Mouse (Mus musculus) embryonic facial prominence, embryonic 14.5 days (tissue): ENCODE data around the gene Sgcg. TPM values are rescaled to one million over a fixed set of nuclear protein-coding genes. Genes with fewer than 3 reads are reported as not detected.

Experiments
- ATAC-seq: fragments of 200-750 bp; cut with Nextera tagmentation; 2 replicates; pipeline ENCODE4 v1.8.0; 2017; ENCODE audit warnings: low read depth, moderate number of reproducible peaks, moderate TSS enrichment
- DNase-seq: peaks from one replicate; pipeline ENCODE4 v3.0.0-alpha.2; 2015; ENCODE audit warnings: low spot score
- H3K27ac ChIP-seq: fragments of 300-500 bp; sonication (generic); replicated peaks from 2 replicates; pipeline ENCODE4 v1.5.1; 2014; ENCODE audit warnings: low read depth, mild to moderate bottlenecking, low read length, moderate library complexity
- H3K27me3 ChIP-seq: fragments of 300-500 bp; sonication (generic); replicated peaks from 2 replicates; pipeline ENCODE4 v1.6.1; 2014; ENCODE audit warnings: low read length; ENCODE audit not compliant: control insufficient read depth, insufficient read depth
- H3K36me3 ChIP-seq: fragments of 300-500 bp; sonication (generic); 2 replicates; pipeline ENCODE4 v1.6.1; 2014; ENCODE audit warnings: low read length, mixed read lengths; ENCODE audit not compliant: control insufficient read depth, insufficient read depth
- H3K4me1 ChIP-seq: fragments of 300-500 bp; sonication (generic); 2 replicates; pipeline ENCODE4 v1.6.1; 2014; ENCODE audit warnings: antibody characterized with exemption, low read length; ENCODE audit not compliant: control insufficient read depth, insufficient read depth
- H3K4me2 ChIP-seq: fragments of 300-500 bp; sonication (generic); 2 replicates; pipeline ENCODE4 v1.6.1; 2014; ENCODE audit warnings: low read depth, mild to moderate bottlenecking, low read length, moderate library complexity, mixed read lengths
- H3K4me3 ChIP-seq: fragments of 300-500 bp; sonication (generic); 2 replicates; pipeline ENCODE4 v1.5.1; 2014; ENCODE audit warnings: low read depth, mild to moderate bottlenecking, low read length
- H3K9ac ChIP-seq: fragments of 300-500 bp; sonication (generic); 2 replicates; pipeline ENCODE4 v1.6.1; 2014; ENCODE audit warnings: low read depth, mild to moderate bottlenecking, low read length, moderate library complexity, mixed read lengths
- H3K9me3 ChIP-seq: fragments of 300-500 bp; sonication (generic); 2 replicates; pipeline ENCODE4 v1.6.1; 2016; ENCODE audit warnings: low read length; ENCODE audit not compliant: control insufficient read depth
- WGBS: fragments of 180-500 bp; shearing (Covaris S2); extraction: QIAGEN DNeasy Blood & Tissue Kit; methylation state at CpG from one replicate; pipeline ENCODE4 v1.1.7; 2014; 5-methylcytosine and 5-hydroxymethylcytosine counted together
- polyA plus RNA-seq: library from polyadenylated mRNA; unstranded; fragments of >200 nt; fragmentation: Nextera tagmentation; extraction: Ambion mirVana; gene quantifications from 2 replicates; pipeline ENCODE4 v1.2.1, GENCODE M21; 2014

The Sgcg gene
- polyA plus RNA-seq, 1 experiment from 2014 or later: 33.9 TPM

DNA sequence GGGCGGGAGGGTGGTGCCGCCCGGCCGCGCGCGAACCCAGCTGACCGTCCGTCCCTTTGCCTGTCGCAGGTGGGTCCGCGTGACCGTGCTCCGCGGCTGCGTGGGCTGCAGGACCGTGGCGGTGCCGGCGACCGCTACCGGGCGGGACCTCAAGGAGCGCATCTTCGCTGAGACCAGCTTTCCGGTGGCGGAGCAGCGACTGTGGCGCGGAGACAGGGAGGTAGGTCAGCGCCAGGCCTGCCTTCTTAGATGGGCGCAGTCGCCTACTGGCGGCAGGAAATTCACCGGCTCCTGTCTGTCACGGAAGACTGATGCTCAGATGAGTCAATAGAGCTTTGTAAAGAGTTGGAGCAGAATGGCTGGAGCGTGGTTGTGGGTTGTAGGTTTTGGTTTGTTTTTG lies 85.1 kb downstream of the Sgcg start:
- Histone ChIP-seq H3K4me3 (peak overlapping the region; percentile 67), H3K4me2 (peak overlapping the region; percentile 83), H3K27me3 (no peaks in the 10 kb centered on the region), H3K4me1 (peaks cover 7% of the 10 kb centered on the region; the same call in 1 of the 2 replicates), H3K9me3 (no peaks in the 10 kb centered on the region), H3K9ac (peak overlapping the region; percentile 74), H3K36me3 (no peaks in the 10 kb centered on the region; the same call in 1 of the 2 replicates), H3K27ac (peak overlapping the region; percentile 84)
- 0% methylated on average over 27 of the region's 37 CpGs for WGBS
- DNase-seq (peak; percentile 77), ATAC-seq (peak; percentile 35)

DNA sequence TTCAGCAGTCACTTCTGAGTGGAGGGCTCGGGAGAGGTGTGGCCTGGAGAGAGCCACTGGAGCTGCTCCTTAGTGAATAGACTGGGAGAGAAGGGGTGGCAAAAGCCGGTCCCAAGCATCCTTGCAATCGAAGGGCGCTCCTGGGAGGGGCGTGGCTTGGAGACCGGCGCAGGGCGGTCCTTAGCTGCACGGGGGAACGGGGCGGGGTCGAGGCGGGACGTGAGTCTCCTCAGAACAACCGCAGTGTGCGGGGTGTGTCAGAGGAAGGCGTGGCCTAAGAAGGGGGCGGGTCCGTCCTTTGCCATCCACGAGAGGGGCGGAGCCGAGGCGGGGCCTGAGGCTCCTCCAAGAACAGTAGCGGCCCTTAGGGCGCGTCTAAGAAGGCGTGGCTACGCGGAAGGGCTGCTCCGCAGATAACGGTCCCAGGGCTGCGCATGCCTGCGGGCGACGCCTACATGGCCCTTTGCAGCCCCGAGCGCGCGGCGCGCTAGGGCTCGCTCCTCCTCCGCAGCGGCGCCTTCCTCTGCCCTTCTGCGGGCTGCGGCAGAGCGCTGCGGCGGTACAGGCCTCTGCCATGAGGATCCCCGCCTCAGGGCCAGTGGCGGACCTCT lies 85.6 kb downstream of the Sgcg start:
- no peaks in the 10 kb centered on the region; the same call in 1 of the 2 replicates for H3K36me3 ChIP-seq
- H3K27ac ChIP-seq: peak overlapping the region; percentile 84
- H3K4me2 ChIP-seq: peak overlapping the region; percentile 83
- peaks cover 7% of the 10 kb centered on the region; the same call in 1 of the 2 replicates for H3K4me1 ChIP-seq
- 2% methylated on average over 18 of the region's 52 CpGs for WGBS
- peak overlapping the region; percentile 74 for H3K9ac ChIP-seq
- no peaks in the 10 kb centered on the region for H3K27me3 ChIP-seq
- DNase-seq: peak; percentile 99
- ATAC-seq: peak; percentile 97
- no peaks in the 10 kb centered on the region for H3K9me3 ChIP-seq
- H3K4me3 ChIP-seq: peak overlapping the region; percentile 67

DNA sequence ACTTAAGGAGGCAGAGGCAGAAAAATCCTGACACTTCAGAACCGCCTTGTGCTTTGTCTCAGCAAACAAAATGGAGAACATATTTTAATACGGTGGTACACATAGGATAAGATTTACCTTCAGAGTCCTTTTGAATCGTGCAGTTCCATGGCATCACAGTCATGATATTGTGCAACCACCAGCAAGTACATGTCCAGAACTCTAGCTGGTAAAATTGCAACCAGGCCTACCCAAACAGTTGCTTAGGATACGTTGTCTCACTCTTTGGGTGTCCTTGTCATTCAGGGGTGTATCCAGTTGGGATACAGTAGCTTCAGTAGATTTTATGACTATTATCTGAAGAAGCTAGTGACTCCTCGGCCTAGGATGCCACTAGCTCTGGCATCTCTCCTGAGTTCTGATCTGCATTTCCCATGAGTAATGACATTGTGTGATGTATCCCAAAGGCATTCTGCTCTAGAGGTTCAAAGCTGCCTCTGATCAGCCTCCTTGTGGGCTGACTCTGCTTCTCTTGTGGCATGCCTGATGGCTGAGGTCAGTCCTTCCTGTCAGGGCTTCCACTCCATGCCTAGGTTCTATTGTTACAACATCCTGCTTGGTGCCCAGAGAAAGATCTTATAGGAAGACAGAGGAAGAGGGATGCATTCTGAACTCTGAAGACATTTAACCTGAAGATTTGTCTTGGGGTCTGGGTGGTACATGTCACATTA lies 86.9 kb downstream of the Sgcg start:
- no peak overlapping the region for H3K4me3 ChIP-seq
- no peak for ATAC-seq
- no peaks in the 10 kb centered on the region for H3K9me3 ChIP-seq
- no peak for DNase-seq
- no peak overlapping the region for H3K9ac ChIP-seq
- H3K4me2 ChIP-seq: no peak overlapping the region
- no peak overlapping the region for H3K27ac ChIP-seq
- no peaks in the 10 kb centered on the region; the same call in 1 of the 2 replicates for H3K36me3 ChIP-seq
- H3K4me1 ChIP-seq: peaks cover 7% of the 10 kb centered on the region; the same call in 1 of the 2 replicates
- 88% methylated on average over 5 of the region's 5 CpGs for WGBS
- no peaks in the 10 kb centered on the region for H3K27me3 ChIP-seq

Other genes starting within 250 kb of the Sgcg start
- gene Tnfrsf19, start 212.0 kb downstream of the Sgcg start, polyA plus RNA-seq: 94.1 and 99.9 TPM in 2 replicates
- gene Sacs, start 120.0 kb downstream of the Sgcg start, polyA plus RNA-seq: 5.0 and 5.2 TPM in 2 replicates
- 1.7 and 1.8 TPM in 2 replicates for gene Arl11, start 51.3 kb upstream of the Sgcg start, polyA plus RNA-seq
- 11.9 and 12.1 TPM in 2 replicates for gene Ebpl, start 101.9 kb upstream of the Sgcg start, polyA plus RNA-seq
- 59.1 and 59.8 TPM in 2 replicates for gene Kpna3, start 181.4 kb upstream of the Sgcg start, polyA plus RNA-seq